Mouse (Mus musculus) layer of hippocampus, adult 2 months (tissue): ENCODE measurements around the gene Mettl1. TPM values are rescaled to one million over a fixed set of nuclear protein-coding genes. Genes with fewer than 3 reads are reported as not detected.

Experiments used
- DNase-seq, 2 experiments: peaks; one replicate each; pipeline ENCODE4 v3.0.0; 2022; ENCODE audit warnings: low spot score in 2 of 2
- H3K27ac ChIP-seq: fragments of 200-600 bp; 2 replicates; pipeline ENCODE4 v1.8.1; 2022
- H3K4me3 ChIP-seq: fragments of 200-600 bp; 2 replicates; pipeline ENCODE4 v1.8.1; 2022; ENCODE audit warnings: mild to moderate bottlenecking
- CTCF ChIP-seq: fragments of 200-600 bp; conservative IDR thresholded peaks from 2 replicates; pipeline ENCODE4 v1.8.1; 2022; ENCODE audit warnings: antibody characterized with exemption, mild to moderate bottlenecking, moderate library complexity
- microRNA-seq, 2 experiments: library from miRNA; unstranded; fragments of <30 nt; microRNA quantifications; one replicate each; pipeline ENCODE4 v1.2.0; 2021
- total RNA-seq, 2 experiments: library from RNA; stranded (reverse); gene quantifications; 2 replicates each; pipeline ENCODE4 v1.2.3; 2021

Mettl1 gene
- total RNA-seq, 2 experiments from 2014 or later = 12.7 to 14.0 TPM

DNA sequence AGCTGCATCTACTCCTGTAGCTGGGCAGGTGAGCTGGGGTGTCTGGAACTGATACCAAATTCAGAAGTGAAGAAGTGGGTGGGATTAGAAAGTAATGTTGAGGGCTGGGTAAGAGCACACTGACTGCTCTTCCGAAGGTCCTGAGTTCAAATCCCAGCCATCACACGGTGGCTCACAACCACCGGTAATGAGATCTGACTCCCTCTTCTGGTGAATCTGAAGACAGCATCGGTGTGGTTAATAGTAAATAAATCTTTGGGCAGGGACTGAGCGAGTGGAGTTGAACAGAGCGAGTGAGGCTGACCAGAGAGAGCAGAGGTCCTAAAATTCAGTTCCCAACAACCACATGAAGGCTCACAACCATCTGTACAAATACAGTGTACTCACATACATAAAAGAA, 44.4 kb downstream of the Mettl1 start:
- TF ChIP-seq CTCF = peak; percentile 59
- H3K4me3 ChIP-seq = no peak overlapping the region
- H3K27ac ChIP-seq = no peak overlapping the region
- no peak for DNase-seq

- peak overlapping the region; percentile 80 for H3K27ac ChIP-seq
- peak overlapping the region; percentile 35 for H3K4me3 ChIP-seq
- no peak for DNase-seq
- no peak for TF ChIP-seq CTCF
Measured at GRCm38 (mm10) chr10:127090560-127091411, 49.6 kb downstream of the Mettl1 start.

GRCm38 (mm10) chr10:127091507-127092396, 50.5 kb downstream of the Mettl1 start:
- Histone ChIP-seq H3K27ac (peak overlapping the region; percentile 80), H3K4me3 (peak overlapping the region; percentile 35)
- TF ChIP-seq CTCF = peak; percentile 47
- peak in 1 of 2 experiments; percentile 25 for DNase-seq

- no peak for TF ChIP-seq CTCF
- DNase-seq = no peak
- Histone ChIP-seq H3K27ac (0 out of 2 replicates have a peak overlapping the region, but pooled peaks have one; percentile 76), H3K4me3 (no peak overlapping the region)
Measured at GRCm38 (mm10) chr10:127092742-127093141, 51.5 kb downstream of the Mettl1 start.

DNA sequence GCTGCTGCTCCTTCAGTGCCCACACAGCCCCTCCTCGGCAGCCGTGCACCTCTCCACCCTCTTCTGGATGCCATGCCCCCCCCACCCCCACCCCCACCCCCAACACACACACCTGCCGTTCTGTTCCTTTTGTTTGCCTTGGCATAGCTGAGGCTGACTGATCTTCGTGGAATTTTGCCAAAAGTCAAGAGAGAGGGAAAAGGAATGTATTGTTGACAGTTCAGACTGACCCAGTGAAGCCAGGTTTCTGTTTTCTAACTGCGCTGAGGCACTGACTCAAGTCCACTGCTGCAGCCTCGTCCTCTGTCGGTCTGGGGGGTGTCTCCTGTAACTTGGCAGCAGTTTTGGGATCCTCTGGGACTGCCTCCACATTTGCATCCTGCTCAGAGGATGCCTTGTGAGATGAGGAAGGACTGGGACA, 53.2 kb downstream of the Mettl1 start:
- DNase-seq = no peak
- Histone ChIP-seq H3K27ac (peak overlapping the region; percentile 76), H3K4me3 (no peak overlapping the region)
- TF ChIP-seq CTCF = no peak

Small RNA genes within 50 kb of the gene (microRNA-seq; reads per million reads assigned to microRNA genes)
- gene Mir26a-2 (24.9 to 644 reads per million in 2 experiments), gene Mir546 (0 reads per million in 2 experiments)

Other genes starting within 250 kb of the Mettl1 start
- gene Atp23, start 140.1 kb upstream of the Mettl1 start, total RNA-seq = 1 to 10 TPM; 9.0 to 10.0 TPM
- 100 to 1,000 TPM; 106 to 116 TPM for gene Ctdsp2, start 62.7 kb upstream of the Mettl1 start, total RNA-seq
- under 1 TPM; 0.32 to 0.87 TPM for gene Avil, start 40.7 kb upstream of the Mettl1 start, total RNA-seq
- gene Tsfm, start 10.6 kb upstream of the Mettl1 start, total RNA-seq = 10 to 100 TPM; 29.7 to 30.1 TPM
- gene Eef1akmt3, start 99 bp downstream of the Mettl1 start, total RNA-seq = under 1 TPM; 0.12 to 0.20 TPM
- gene Cyp27b1, start 6.8 kb downstream of the Mettl1 start, total RNA-seq = 1 to 10 TPM; 1.0 to 1.1 TPM
- gene March9, start 18.8 kb downstream of the Mettl1 start, total RNA-seq = 10 to 100 TPM; 19.8 TPM
- 10 to 100 TPM; 84.6 to 94.8 TPM for gene Cdk4, start 22.1 kb downstream of the Mettl1 start, total RNA-seq
- gene Tspan31, start 28.9 kb downstream of the Mettl1 start, total RNA-seq = 10 to 100 TPM; 57.2 to 62.1 TPM
- gene Agap2, start 33.9 kb downstream of the Mettl1 start, total RNA-seq = 100 to 1,000 TPM; 820 to 844 TPM
- 100 to 1,000 TPM; 100 to 102 TPM for gene Os9, start 79.7 kb downstream of the Mettl1 start, total RNA-seq
- 100 to 1,000 TPM; 116 to 123 TPM for gene B4galnt1, start 123.8 kb downstream of the Mettl1 start, total RNA-seq
- gene Slc26a10, start 139.2 kb downstream of the Mettl1 start, total RNA-seq = 10 to 100 TPM; 21.9 to 25.4 TPM
- gene Arhgef25, start 148.7 kb downstream of the Mettl1 start, total RNA-seq = 100 to 1,000 TPM; 395 to 408 TPM
- 100 to 1,000 TPM; 227 to 255 TPM for gene Dtx3, start 154.3 kb downstream of the Mettl1 start, total RNA-seq
- gene Pip4k2c, start 170.2 kb downstream of the Mettl1 start, total RNA-seq = 10 to 100 TPM; 98.0 to 98.6 TPM
- gene Kif5a, start 221.9 kb downstream of the Mettl1 start, total RNA-seq = 100 to 1,000 TPM; 715 to 773 TPM
- gene Dctn2, start 225.0 kb downstream of the Mettl1 start, total RNA-seq = 100 to 1,000 TPM; 259 to 272 TPM
- 10 to 100 TPM; 54.3 to 60.6 TPM for gene Mbd6, start 247.6 kb downstream of the Mettl1 start, total RNA-seq